In genomic region chr7:126576946-126577345, GRCm38 (mm10) we compare ENCODE assay signal across 10 mouse cellular contexts. TPM values are rescaled to one million over a fixed set of nuclear protein-coding genes. Genes with fewer than 3 reads are reported as not detected.
DNase-seq lines count a peak whose midpoint lies in the region; ATAC-seq lines count a peak whose summit lies in the region.
"Had no signal": no experiment of that assay in that cellular context is flagged by ENCODE, and none has a peak within 500 bp of the region (broad histone marks: within the 10 kb centered on the region; RNA-seq: fewer than 3 reads in every experiment).

No protein-coding gene starts in this region.

- DNase-seq in CD4-positive, CD25-positive, alpha-beta regulatory T cell, adult 2 months (ENCODE audit: low read depth, low spot score) = peak; percentile 77
- peak; percentile 57 for DNase-seq in layer of hippocampus, adult 11-12 months (ENCODE audit: low spot score)
- DNase-seq in layer of hippocampus, adult 9-11 months = no peak
- DNase-seq in T-cell, adult 2 months (ENCODE audit: low spot score) = peak; percentile 47
- DNase-seq in embryonic facial prominence, embryonic 14.5 days (ENCODE audit: low spot score) = peak; percentile 33
- DNase-seq in lung, postnatal 10 days = peak; percentile 69
- peak; percentile 27 to 65 for DNase-seq in thymus, postnatal 10 days (ENCODE audit: low spot score in 2 of 2)

- H3K4me1 ChIP-seq in embryonic facial prominence, embryonic 14.5 days (ENCODE audit: control insufficient read depth, insufficient read depth, low read length) = 0 out of 2 replicates have a peak, but pooled peaks cover 3% of the 10 kb centered on the region

- H3K36me3 ChIP-seq in embryonic facial prominence, embryonic 14.5 days (ENCODE audit: control insufficient read depth, insufficient read depth, low read length) = peaks cover 35% of the 10 kb centered on the region

- no peaks in the 10 kb centered on the region for H3K27me3 ChIP-seq in embryonic facial prominence, embryonic 14.5 days (replicated peaks; ENCODE audit: control insufficient read depth, insufficient read depth, low read length)
- H3K27me3 ChIP-seq: midbrain, embryonic 12.5 days had no signal

- WGBS in embryonic facial prominence, embryonic 14.5 days = 49% methylated on average over 8 of the region's 8 CpGs

- H3K27ac ChIP-seq in embryonic facial prominence, embryonic 14.5 days (replicated peaks; ENCODE audit: low read depth, low read length) = no peak overlapping the region
- H3K27ac ChIP-seq: midbrain, embryonic 12.5 days had no signal

- no peak overlapping the region for H3K4me2 ChIP-seq in embryonic facial prominence, embryonic 14.5 days (ENCODE audit: low read depth, low read length)
- H3K4me2 ChIP-seq: midbrain, embryonic 12.5 days had no signal

- H3K9ac ChIP-seq in embryonic facial prominence, embryonic 14.5 days (ENCODE audit: low read depth, low read length) = no peak overlapping the region
- H3K9ac ChIP-seq: midbrain, embryonic 12.5 days had no signal

- no peak overlapping the region for H3K4me3 ChIP-seq in embryonic facial prominence, embryonic 14.5 days (ENCODE audit: low read depth, low read length)
- H3K4me3 ChIP-seq: midbrain, embryonic 12.5 days had no signal

- H3K9me3 ChIP-seq in embryonic facial prominence, embryonic 14.5 days (ENCODE audit: control insufficient read depth, low read length) = no peaks in the 10 kb centered on the region
- H3K9me3 ChIP-seq: midbrain, embryonic 12.5 days had no signal

- no peak for ATAC-seq in CD4-positive, CD25-positive, alpha-beta regulatory T cell, adult 4 months
- ATAC-seq in embryonic facial prominence, embryonic 14.5 days (ENCODE audit: low read depth) = no peak

RNA-seq across cellular contexts. Expression of gene Apobr, which starts 7.8 kb away (rescaled TPM):
- 1 to 10 TPM in 1 of 2 experiments, under 1 TPM in 1; 0.36 to 1.5 TPM for polyA plus RNA-seq in CD4-positive, CD25-positive, alpha-beta regulatory T cell, adult 4 months (2017; shearing (Covaris generic))
- polyA plus RNA-seq in embryonic facial prominence, embryonic 14.5 days (2014; fragmentation: Nextera tagmentation; extraction: Ambion mirVana) = 0.97 and 1.8 TPM in 2 replicates

RNA-seq across cellular contexts. Expression of gene Cln3, which starts 8.7 kb away (rescaled TPM):
- 100 to 1,000 TPM in 1 of 2 experiments, 10 to 100 TPM in 1; 79.9 to 150 TPM for polyA plus RNA-seq in CD4-positive, CD25-positive, alpha-beta regulatory T cell, adult 4 months (2017; shearing (Covaris generic))
- 27.8 and 31.8 TPM in 2 replicates for polyA plus RNA-seq in embryonic facial prominence, embryonic 14.5 days (2014; fragmentation: Nextera tagmentation; extraction: Ambion mirVana)

RNA-seq across cellular contexts. Expression of gene Eif3c, which starts 10.7 kb away (rescaled TPM):
- polyA plus RNA-seq in CD4-positive, CD25-positive, alpha-beta regulatory T cell, adult 4 months (2017; shearing (Covaris generic)) = 100 to 1,000 TPM; 228 to 250 TPM
- polyA plus RNA-seq in embryonic facial prominence, embryonic 14.5 days (2014; fragmentation: Nextera tagmentation; extraction: Ambion mirVana) = 158 and 167 TPM in 2 replicates

RNA-seq across cellular contexts. Expression of gene Il27, which starts 17.8 kb away (rescaled TPM):
- polyA plus RNA-seq in CD4-positive, CD25-positive, alpha-beta regulatory T cell, adult 4 months (2017; shearing (Covaris generic)) = not detected
- polyA plus RNA-seq in embryonic facial prominence, embryonic 14.5 days (2014; fragmentation: Nextera tagmentation; extraction: Ambion mirVana) = not detected in 2 replicates
- polyA plus RNA-seq: heart, embryonic 16.5 days; midbrain, embryonic 12.5 days had no signal

RNA-seq across cellular contexts. Expression of gene Nupr1, which starts 53.7 kb away (rescaled TPM):
- polyA plus RNA-seq in CD4-positive, CD25-positive, alpha-beta regulatory T cell, adult 4 months (2017; shearing (Covaris generic)) = under 1 TPM in 1 of 2 experiments, not detected in 1; 0.42 TPM
- 29.3 and 39.9 TPM in 2 replicates for polyA plus RNA-seq in embryonic facial prominence, embryonic 14.5 days (2014; fragmentation: Nextera tagmentation; extraction: Ambion mirVana)
